ENCODE assay signal across 12 mouse cellular contexts in the genomic region with DNA sequence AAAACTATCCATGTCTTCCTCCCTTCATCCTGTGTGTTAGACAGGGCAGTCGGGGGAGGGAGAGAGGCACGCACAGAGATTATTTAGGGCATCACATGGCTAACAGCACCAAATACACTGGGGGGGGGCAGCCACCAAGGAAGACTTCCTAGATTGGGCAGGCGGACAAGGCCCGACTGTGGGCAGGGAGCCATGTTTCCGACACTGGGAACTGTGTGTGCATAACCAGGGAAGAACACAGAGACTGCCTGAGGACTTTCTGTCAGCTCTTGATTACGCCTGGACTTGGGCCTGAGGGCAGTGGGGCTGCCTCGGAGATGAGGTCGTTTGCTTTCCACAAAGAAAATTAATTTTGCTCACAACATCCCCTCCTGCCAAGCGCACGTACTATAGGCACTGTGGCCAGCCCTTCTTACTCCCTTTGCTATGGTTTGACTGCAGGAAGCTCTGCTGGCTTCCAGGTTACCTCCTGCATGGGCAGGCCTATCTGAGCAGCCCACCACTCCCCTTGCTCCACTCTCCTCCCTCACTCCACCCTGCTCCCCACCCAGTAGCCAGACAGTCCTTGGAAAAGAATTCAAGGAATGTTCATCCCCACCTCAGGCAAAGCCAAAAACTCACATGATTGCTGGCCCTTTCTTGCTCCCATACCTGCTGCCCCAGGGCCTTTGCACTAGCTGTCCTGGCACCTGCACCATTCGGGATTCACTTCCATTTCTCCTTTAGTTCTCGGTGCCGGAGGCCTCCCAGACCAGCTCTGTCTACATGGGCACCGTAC. TPM values are rescaled to one million over a fixed set of nuclear protein-coding genes. Genes with fewer than 3 reads are reported as not detected.
DNase-seq lines count a peak whose midpoint lies in the region; ATAC-seq and TF ChIP-seq lines count a peak whose summit lies in the region.
"Had no signal": no experiment of that assay in that cellular context is flagged by ENCODE, and none has a peak within 500 bp of the region (broad histone marks: within the 10 kb centered on the region; RNA-seq: fewer than 3 reads in every experiment).

No protein-coding gene starts in this region.

- H3K27me3 ChIP-seq in forebrain, embryonic 14.5 days (replicated peaks; ENCODE audit: control insufficient read depth, insufficient read depth, low read length), result no peaks in the 10 kb centered on the region
- H3K27me3 ChIP-seq in forebrain, embryonic 13.5 days, result no peaks in the 10 kb centered on the region
- no peaks in the 10 kb centered on the region for H3K27me3 ChIP-seq in lung, embryonic 16.5 days (ENCODE audit: control insufficient read depth, insufficient read depth, low read depth, low read length)
- H3K27me3 ChIP-seq in liver, postnatal 0 days (ENCODE audit: insufficient read depth, low read length), result no peaks in the 10 kb centered on the region

- H3K27ac ChIP-seq in forebrain, embryonic 14.5 days (ENCODE audit: low read depth, low read length), result no peak overlapping the region
- H3K27ac ChIP-seq in forebrain, embryonic 13.5 days, result no peak overlapping the region
- H3K27ac ChIP-seq in lung, embryonic 16.5 days (ENCODE audit: low read length), result no peak overlapping the region
- no peak overlapping the region for H3K27ac ChIP-seq in liver, postnatal 0 days (ENCODE audit: low read depth)
- H3K27ac ChIP-seq: kidney, postnatal 0 days had no signal

- no peak overlapping the region for H3K9ac ChIP-seq in forebrain, embryonic 14.5 days (ENCODE audit: low read length)
- H3K9ac ChIP-seq in forebrain, embryonic 13.5 days, result no peak overlapping the region
- H3K9ac ChIP-seq in lung, embryonic 16.5 days (ENCODE audit: low read length), result 0 out of 2 replicates have a peak overlapping the region, but pooled peaks have one; percentile 4
- H3K9ac ChIP-seq in liver, postnatal 0 days (replicated peaks), result no peak overlapping the region

- H3K4me3 ChIP-seq in forebrain, embryonic 14.5 days (ENCODE audit: low read depth, low read length), result no peak overlapping the region
- no peak overlapping the region for H3K4me3 ChIP-seq in forebrain, embryonic 13.5 days
- H3K4me3 ChIP-seq in lung, embryonic 16.5 days (ENCODE audit: low read length), result no peak overlapping the region
- no peak overlapping the region for H3K4me3 ChIP-seq in liver, postnatal 0 days (ENCODE audit: low read depth, low read length)

- H3K4me1 ChIP-seq in forebrain, embryonic 14.5 days (ENCODE audit: control insufficient read depth, insufficient read depth, low read length), result no peaks in the 10 kb centered on the region
- H3K4me1 ChIP-seq in forebrain, embryonic 13.5 days, result peaks cover 20% of the 10 kb centered on the region; the same call in 1 of the 2 replicates
- H3K4me1 ChIP-seq in lung, embryonic 16.5 days (replicated peaks; ENCODE audit: control insufficient read depth, insufficient read depth, low read length), result peaks cover 2% of the 10 kb centered on the region; the same call in 1 of the 2 replicates
- H3K4me1 ChIP-seq in liver, postnatal 0 days (ENCODE audit: insufficient read depth), result no peaks in the 10 kb centered on the region

- intact Hi-C loops in heart, postnatal 36 days (cut with DNase I), result no loop called here

- no peaks in the 10 kb centered on the region for H3K36me3 ChIP-seq in forebrain, embryonic 14.5 days (ENCODE audit: control insufficient read depth, insufficient read depth, low read length)
- peaks cover 4% of the 10 kb centered on the region; the same call in 1 of the 2 replicates for H3K36me3 ChIP-seq in forebrain, embryonic 13.5 days (ENCODE audit: poor library complexity, severe bottlenecking)
- no peaks in the 10 kb centered on the region for H3K36me3 ChIP-seq in lung, embryonic 16.5 days (ENCODE audit: control insufficient read depth, insufficient read depth, low read length)
- no peaks in the 10 kb centered on the region for H3K36me3 ChIP-seq in liver, postnatal 0 days (replicated peaks; ENCODE audit: insufficient read depth, low read length)

- no peaks in the 10 kb centered on the region for H3K9me3 ChIP-seq in forebrain, embryonic 14.5 days (replicated peaks; ENCODE audit: control insufficient read depth, low read length)
- H3K9me3 ChIP-seq in forebrain, embryonic 13.5 days (replicated peaks), result no peaks in the 10 kb centered on the region
- H3K9me3 ChIP-seq in lung, embryonic 16.5 days (ENCODE audit: control insufficient read depth, low read length), result no peaks in the 10 kb centered on the region
- H3K9me3 ChIP-seq in liver, postnatal 0 days (ENCODE audit: low read length), result no peaks in the 10 kb centered on the region

- peak; percentile 16 for ATAC-seq in forebrain, embryonic 14.5 days
- no peak for ATAC-seq in forebrain, embryonic 13.5 days
- ATAC-seq in lung, embryonic 16.5 days (ENCODE audit: low read depth), result no peak; the same call in 1 of the 2 replicates
- ATAC-seq in liver, postnatal 0 days, result no peak

- no peak overlapping the region for H3K4me2 ChIP-seq in forebrain, embryonic 14.5 days (ENCODE audit: low read length)
- no peak overlapping the region for H3K4me2 ChIP-seq in forebrain, embryonic 13.5 days
- no peak overlapping the region for H3K4me2 ChIP-seq in lung, embryonic 16.5 days (ENCODE audit: low read depth, low read length)
- no peak overlapping the region for H3K4me2 ChIP-seq in liver, postnatal 0 days (ENCODE audit: low read depth, low read length)

- TF ChIP-seq CTCF in liver, postnatal 0 days (IDR thresholded peaks at IDR 0.05; ENCODE audit: low read depth), result no peak

- peak; percentile 64 for DNase-seq in forebrain, embryonic 14.5 days (ENCODE audit: low spot score)
- DNase-seq in lung, postnatal 36 days, result no peak
- DNase-seq in Muller cell, postnatal 12 days (ENCODE audit: inconsistent ontology term), result peak; percentile 43
- DNase-seq in heart, postnatal 36 days, result peak; percentile 57 to 69
- DNase-seq in liver, postnatal 0 days, result no peak
- no peak for DNase-seq in left cerebral cortex, adult 8-10 months (ENCODE audit: low spot score in 2 of 2)
- DNase-seq: embryo, embryonic 11 days had no signal

- TF ChIP-seq EP300 in liver, postnatal 0 days (IDR thresholded peaks at IDR 0.05; ENCODE audit: low read depth), result no peak

- WGBS in forebrain, embryonic 14.5 days, result 56% methylated on average over 14 of the region's 14 CpGs
- 54% methylated on average over 14 of the region's 14 CpGs for WGBS in forebrain, embryonic 13.5 days
- WGBS in lung, embryonic 16.5 days, result 56% methylated on average over 14 of the region's 14 CpGs
- WGBS in liver, postnatal 0 days (ENCODE audit: insufficient replicate concordance), result 74% methylated on average over 14 of the region's 14 CpGs

RNA-seq across cellular contexts. Expression of a gene that starts 17.2 kb away (rescaled TPM):
- polyA plus RNA-seq in forebrain, embryonic 14.5 days (2014; fragmentation: Nextera tagmentation; extraction: Ambion mirVana), result 5.7 and 8.5 TPM in 2 replicates
- polyA plus RNA-seq in forebrain, embryonic 13.5 days (2015; fragmentation: Nextera tagmentation; extraction: Ambion mirVana), result 21.7 and 23.1 TPM in 2 replicates
- 10.2 and 10.6 TPM in 2 replicates for polyA plus RNA-seq in lung, embryonic 16.5 days (2015; fragmentation: Nextera tagmentation; extraction: Ambion mirVana)
- 1 to 10 TPM; 3.6 to 4.0 TPM for total RNA-seq in heart, postnatal 36 days (2021)
- 4.6 and 5.2 TPM in 2 replicates for polyA plus RNA-seq in liver, postnatal 0 days (2015; fragmentation: Nextera tagmentation; extraction: Ambion mirVana)
- total RNA-seq in left cerebral cortex, adult 8-10 months (2022), result 1 to 10 TPM; 3.6 to 5.3 (median 4.5) TPM

RNA-seq across cellular contexts. Expression of a gene that starts 58.1 kb away (rescaled TPM):
- polyA plus RNA-seq in forebrain, embryonic 14.5 days (2014; fragmentation: Nextera tagmentation; extraction: Ambion mirVana), result not detected in 2 replicates
- polyA plus RNA-seq in forebrain, embryonic 13.5 days (2015; fragmentation: Nextera tagmentation; extraction: Ambion mirVana), result not detected in 2 replicates
- polyA plus RNA-seq in lung, embryonic 16.5 days (2015; fragmentation: Nextera tagmentation; extraction: Ambion mirVana), result not detected in 2 replicates
- total RNA-seq in heart, postnatal 36 days (2021), result not detected
- polyA plus RNA-seq in liver, postnatal 0 days (2015; fragmentation: Nextera tagmentation; extraction: Ambion mirVana), result not detected in 2 replicates
- total RNA-seq in left cerebral cortex, adult 8-10 months (2022), result not detected
- polyA plus RNA-seq: heart, postnatal 0 days; kidney, postnatal 0 days; limb, embryonic 11.5 days had no signal

Comparison
In these comparisons a context has a peak if more than half of its experiments do, and no peak if none do; other contexts are left out.
1. DNase-seq: peak in forebrain, embryonic 14.5 days (single experiment), Muller cell, postnatal 12 days (single experiment) and heart, postnatal 36 days (2 of 2); none in lung, postnatal 36 days (single experiment), liver, postnatal 0 days (single experiment) and left cerebral cortex, adult 8-10 months (0 of 2).